Mouse (Mus musculus) embryonic fibroblast, embryonic 13.5 days (primary cell): ENCODE results near the gene Itgad. TPM values are rescaled to one million over a fixed set of nuclear protein-coding genes. Genes with fewer than 3 reads are reported as not detected.
A peak's percentile ranks its signal among the peaks of the same experiment; 100 is the strongest.

Experiments
- H3K27ac ChIP-seq: 2 replicates; pipeline ENCODE4 v1.5.1; 2012; ENCODE audit warnings: low read length, control low read depth, inconsistent platforms; ENCODE audit not compliant: insufficient read depth
- H3K4me1 ChIP-seq: 2 replicates; pipeline ENCODE4 v1.6.1; 2011; ENCODE audit warnings: low read length; ENCODE audit not compliant: control insufficient read depth, insufficient read depth
- H3K4me3 ChIP-seq: 2 replicates; pipeline ENCODE4 v1.5.1; 2011; ENCODE audit warnings: mild to moderate bottlenecking, control low read depth, low read length; ENCODE audit not compliant: insufficient read depth
- CTCF ChIP-seq: IDR thresholded peaks from 2 replicates; pipeline ENCODE4 v1.5.1; 2011; ENCODE audit warnings: mild to moderate bottlenecking, control low read depth, low read length, moderate library complexity, borderline replicate concordance; ENCODE audit not compliant: insufficient read depth
- POLR2A ChIP-seq: IDR thresholded peaks from 2 replicates; pipeline ENCODE4 v1.6.1; 2011; ENCODE audit warnings: low read depth, mild to moderate bottlenecking, control low read depth, low read length, moderate library complexity
- polyA plus RNA-seq: library from polyadenylated mRNA; stranded (reverse); fragments of >200 nt; gene quantifications from 2 replicates; pipeline ENCODE4 v1.2.4, GENCODE M21; 2011; ENCODE audit warnings: low read depth; ENCODE audit not compliant: missing spikeins, insufficient read length

Gene Itgad
- polyA plus RNA-seq, 1 experiment = not detected

DNA sequence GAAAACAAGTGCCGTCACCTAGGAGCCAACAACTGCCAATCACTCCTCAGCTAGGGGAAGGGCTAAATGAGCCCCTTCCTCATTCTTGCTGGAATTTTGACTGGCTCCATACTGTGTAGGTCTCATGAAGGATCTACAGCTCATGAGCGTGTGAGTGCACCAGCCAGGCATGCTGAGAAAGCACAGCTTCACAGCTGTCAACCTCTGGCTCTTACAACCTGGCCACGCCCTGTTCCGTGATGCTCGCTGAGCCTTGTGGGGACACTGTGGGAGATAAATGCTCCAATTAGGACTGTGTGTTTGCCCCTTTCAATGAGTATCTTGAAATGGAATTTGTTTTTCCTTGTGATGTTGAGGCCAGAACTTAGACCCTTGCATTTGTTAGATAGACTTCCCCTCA, 95.8 kb downstream of the Itgad start:
- no peak overlapping the region for H3K4me3 ChIP-seq
- peaks cover 12% of the 10 kb centered on the region for H3K4me1 ChIP-seq
- H3K27ac ChIP-seq = no peak overlapping the region
- no peak for TF ChIP-seq CTCF
- no peak for TF ChIP-seq POLR2A

- Histone ChIP-seq H3K4me1 (peaks cover 17% of the 10 kb centered on the region), H3K27ac (no peak overlapping the region), H3K4me3 (no peak overlapping the region)
- TF ChIP-seq CTCF (no peak), POLR2A (no peak)
Observed at GRCm38 (mm10) chr7:128251946-128252345, 97.8 kb downstream of the Itgad start.

DNA sequence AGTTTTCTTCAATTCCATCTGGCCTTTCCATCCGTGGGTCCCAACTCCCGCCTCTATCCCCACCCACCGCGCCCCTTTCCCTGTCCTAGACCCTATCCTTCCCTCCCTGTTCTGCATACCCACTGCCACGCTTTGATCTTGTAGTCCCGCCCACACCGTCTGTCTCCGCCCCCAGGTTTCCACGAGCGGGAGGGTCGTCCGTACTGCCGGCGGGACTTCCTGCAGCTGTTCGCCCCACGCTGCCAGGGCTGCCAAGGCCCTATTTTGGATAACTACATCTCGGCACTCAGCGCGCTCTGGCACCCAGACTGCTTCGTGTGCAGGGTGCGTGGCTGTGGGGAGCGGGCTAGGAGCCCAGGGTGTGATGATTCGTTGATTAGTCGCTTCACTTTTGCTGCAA, 98.4 kb downstream of the Itgad start:
- no peak overlapping the region for H3K4me3 ChIP-seq
- H3K27ac ChIP-seq = no peak overlapping the region
- H3K4me1 ChIP-seq = peaks cover 17% of the 10 kb centered on the region
- no peak for TF ChIP-seq POLR2A
- TF ChIP-seq CTCF = no peak

DNA sequence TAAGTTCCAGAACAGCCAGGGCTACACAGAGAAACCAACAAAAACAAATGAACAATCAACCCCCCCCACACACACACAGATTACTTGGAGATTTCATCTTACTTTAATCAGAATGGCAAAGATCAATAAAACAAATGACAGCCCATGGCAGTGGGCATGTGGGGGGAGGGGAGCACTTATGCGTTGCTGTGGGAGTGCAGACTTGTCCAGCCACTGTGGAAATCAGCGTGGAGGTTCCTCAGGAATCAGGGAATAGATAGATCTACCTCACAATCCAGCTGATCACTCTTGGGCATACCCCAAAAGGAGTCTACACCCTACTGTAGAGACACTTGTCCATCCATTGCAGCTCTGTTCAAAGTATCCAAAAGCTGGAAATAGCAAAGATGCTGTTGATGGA, 100.8 kb downstream of the Itgad start:
- no peak overlapping the region for H3K4me3 ChIP-seq
- no peak overlapping the region for H3K27ac ChIP-seq
- no peak for TF ChIP-seq CTCF
- peak; percentile 60 for TF ChIP-seq POLR2A
- peaks cover 15% of the 10 kb centered on the region for H3K4me1 ChIP-seq

- no peak overlapping the region for H3K4me3 ChIP-seq
- TF ChIP-seq POLR2A (peak; percentile 67), CTCF (no peak)
- no peak overlapping the region for H3K27ac ChIP-seq
- peaks cover 13% of the 10 kb centered on the region for H3K4me1 ChIP-seq
Observed at GRCm38 (mm10) chr7:128255757-128256156, 101.6 kb downstream of the Itgad start.

DNA sequence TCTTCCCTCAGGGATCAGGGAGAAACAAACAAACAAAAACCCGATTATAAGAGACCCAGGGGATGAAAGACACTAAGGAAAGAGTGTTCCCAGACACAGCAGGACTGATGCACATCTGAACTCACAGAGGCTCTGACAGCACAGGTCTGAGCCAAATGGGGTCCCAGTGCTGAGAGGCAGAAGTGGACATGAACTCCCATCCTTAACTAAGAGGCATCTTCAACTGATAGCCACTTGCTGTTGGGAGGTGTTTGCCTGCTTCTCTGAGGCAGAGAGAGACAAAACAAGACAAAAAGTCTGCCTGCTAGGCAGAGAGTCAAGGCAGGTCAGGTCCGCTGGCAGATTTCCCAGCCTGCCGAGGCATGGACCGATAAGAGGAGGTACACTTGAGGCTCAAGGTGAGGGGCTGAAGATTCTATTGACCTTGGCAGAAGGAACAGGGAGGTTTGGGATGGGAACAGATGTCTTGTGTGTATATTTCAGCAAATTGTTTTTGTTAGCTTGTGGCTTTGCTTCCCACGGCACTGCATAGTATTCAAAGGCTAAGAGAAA, 102.7 kb downstream of the Itgad start:
- peak; percentile 53 for TF ChIP-seq POLR2A
- no peak for TF ChIP-seq CTCF
- no peak overlapping the region for H3K27ac ChIP-seq
- no peak overlapping the region for H3K4me3 ChIP-seq
- peaks cover 8% of the 10 kb centered on the region for H3K4me1 ChIP-seq

DNA sequence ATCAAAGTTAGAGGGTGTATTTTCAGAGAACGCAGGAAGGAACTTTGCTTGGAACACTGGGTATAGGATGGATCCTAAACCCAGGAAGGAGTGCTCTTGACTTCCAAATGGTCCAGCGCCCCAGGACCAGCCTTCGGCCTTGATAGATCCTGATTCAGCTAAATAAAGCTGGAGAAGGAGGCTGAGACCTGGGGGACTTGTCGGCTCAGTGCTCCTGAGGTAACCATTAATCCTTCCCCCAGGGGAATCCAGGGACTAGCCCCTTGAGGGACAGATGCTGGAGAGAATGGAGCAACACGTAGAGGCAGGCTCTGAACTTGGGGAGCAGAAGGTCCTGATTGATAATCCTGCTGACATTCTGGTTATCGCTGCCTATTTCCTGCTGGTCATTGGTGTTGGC, 111.2 kb downstream of the Itgad start, which contains the start of gene Slc5a2:
Slc5a2 (plus strand) TSS at position 247 of the 400 bp plus-strand sequence.
- no peak within 1 kb of the TSS for H3K4me3 ChIP-seq
- TF ChIP-seq CTCF (no peak), POLR2A (no peak)
- no peaks in the 10 kb centered on the region for H3K4me1 ChIP-seq
- H3K27ac ChIP-seq = no peak within 1 kb of the TSS

DNA sequence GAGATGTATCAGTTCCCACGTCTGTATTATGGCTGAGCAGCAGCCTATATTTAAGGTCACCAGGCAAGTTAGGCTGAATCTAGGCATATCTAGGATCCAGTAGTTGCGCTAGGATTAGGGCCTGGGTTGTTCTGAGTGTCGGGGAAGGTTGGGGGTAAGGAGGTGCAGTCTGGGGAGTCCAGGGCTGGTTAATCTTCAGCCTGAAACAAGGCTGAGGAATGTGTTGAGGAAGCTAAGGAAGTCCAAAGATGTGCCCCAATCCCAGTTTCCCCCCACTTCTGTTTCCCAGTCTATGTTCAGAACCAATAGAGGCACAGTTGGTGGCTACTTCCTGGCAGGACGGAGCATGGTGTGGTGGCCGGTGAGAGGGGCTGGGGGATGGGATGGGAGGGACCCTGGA, 111.9 kb downstream of the Itgad start:
- Histone ChIP-seq H3K27ac (no peak overlapping the region), H3K4me1 (no peaks in the 10 kb centered on the region), H3K4me3 (no peak overlapping the region)
- TF ChIP-seq POLR2A (no peak), CTCF (no peak)

DNA sequence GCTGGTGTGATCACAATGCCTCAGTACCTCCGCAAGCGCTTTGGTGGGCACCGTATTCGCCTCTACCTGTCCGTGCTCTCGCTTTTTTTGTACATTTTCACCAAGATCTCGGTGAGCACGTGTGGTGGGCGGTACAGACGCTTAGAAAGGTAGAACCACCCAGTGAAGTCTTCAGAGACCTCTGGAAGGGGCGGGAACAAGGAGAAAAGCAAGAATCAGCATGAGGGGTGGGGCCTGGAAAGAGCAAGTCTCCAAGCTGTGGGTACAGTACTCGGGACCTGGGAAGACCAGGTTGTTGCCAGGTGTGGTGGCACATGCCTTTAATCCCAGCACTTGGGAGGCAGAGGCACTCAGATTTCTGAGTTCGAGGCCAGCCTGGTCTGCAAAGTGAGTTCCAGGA, 113.2 kb downstream of the Itgad start:
- Histone ChIP-seq H3K4me3 (no peak overlapping the region), H3K27ac (no peak overlapping the region), H3K4me1 (no peaks in the 10 kb centered on the region)
- TF ChIP-seq CTCF (no peak), POLR2A (no peak)

DNA sequence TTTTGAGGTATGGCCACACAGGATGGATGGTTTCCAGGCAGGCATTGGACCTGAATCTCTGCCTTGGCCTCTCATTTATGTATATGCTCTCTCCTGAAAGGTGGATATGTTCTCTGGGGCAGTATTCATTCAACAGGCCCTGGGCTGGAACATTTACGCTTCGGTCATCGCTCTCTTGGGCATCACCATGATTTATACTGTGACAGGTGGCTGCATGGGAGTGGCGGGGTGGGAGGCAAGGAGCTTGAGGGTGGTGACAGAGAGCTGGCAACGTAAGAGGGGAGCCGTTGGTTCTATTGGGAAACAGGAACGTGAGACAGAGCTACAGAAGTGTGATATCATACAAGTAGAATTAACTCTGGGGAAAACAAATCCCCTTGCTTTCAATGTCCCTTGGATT, 113.6 kb downstream of the Itgad start:
- no peak overlapping the region for H3K27ac ChIP-seq
- no peak overlapping the region for H3K4me3 ChIP-seq
- H3K4me1 ChIP-seq = no peaks in the 10 kb centered on the region
- TF ChIP-seq CTCF (no peak), POLR2A (no peak)

- Histone ChIP-seq H3K27ac (no peak overlapping the region), H3K4me1 (no peaks in the 10 kb centered on the region), H3K4me3 (no peak overlapping the region)
- TF ChIP-seq POLR2A (no peak), CTCF (no peak)
Observed at GRCm38 (mm10) chr7:128270431-128270850, 116.3 kb downstream of the Itgad start.
